Mouse (Mus musculus): Measurements from ENCODE around the gene Defa37.
"Not testable (repeated sequence)": the region's sequence is repeated elsewhere in the genome, so short reads cannot be mapped to it uniquely, and the experiment has no call there.

The Defa37 gene

DNA sequence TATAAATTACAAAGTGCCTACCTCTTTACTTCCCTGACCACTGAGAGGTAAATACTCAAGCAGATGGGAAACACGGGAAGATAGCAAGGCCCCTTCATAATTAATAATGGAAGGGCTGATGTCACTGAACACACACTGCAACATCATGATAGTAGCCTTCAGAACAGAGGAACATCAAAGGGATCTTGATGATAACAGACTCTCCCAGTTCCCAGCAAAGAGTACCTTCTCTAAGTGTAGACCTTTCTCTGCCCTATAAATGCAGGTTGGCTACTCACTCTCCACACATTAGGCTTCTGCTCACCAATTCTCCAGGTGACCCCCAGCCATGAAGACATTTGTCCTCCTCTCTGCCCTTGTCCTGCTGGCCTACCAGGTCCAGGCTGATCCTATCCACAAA, at the start of gene Defa37:
Defa37 (plus strand) TSS at position 301 of the 400 bp plus-strand sequence.
- ATAC-seq (ENCODE audit: insufficient number of reproducible peaks, low FRiP score, low TSS enrichment), result not testable (repeated sequence)

- not testable (repeated sequence) for ATAC-seq (ENCODE audit: insufficient number of reproducible peaks, low FRiP score, low TSS enrichment)
Observed at GRCm38 (mm10) chr8:21528732-21529131, 36.5 kb upstream of the Defa37 start, which contains the start of gene Defa32. Defa32 (plus strand) TSS chr8:21529032.

DNA sequence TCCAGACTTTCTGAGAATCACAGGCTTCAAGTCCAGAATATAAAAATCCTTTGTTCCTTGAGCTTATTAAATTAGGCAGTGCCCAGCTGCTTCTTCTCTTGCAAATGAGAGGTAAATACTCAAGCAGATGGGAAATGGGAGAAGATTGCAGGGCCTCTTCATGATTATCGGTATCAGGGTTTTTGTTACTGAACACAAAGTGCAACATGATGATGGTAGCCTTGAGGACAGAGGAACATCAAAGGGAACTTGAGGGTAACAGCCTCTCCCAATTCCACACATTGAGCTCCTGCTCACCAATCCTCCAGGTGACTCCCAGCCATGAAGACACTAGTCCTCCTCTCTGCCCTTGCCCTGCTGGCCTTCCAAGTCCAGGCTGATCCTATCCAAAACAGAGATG, 17.5 kb downstream of the Defa37 start, which contains the start of gene Defa28:
Defa28 (plus strand) TSS at position 301 of the 400 bp plus-strand sequence.
- ATAC-seq (ENCODE audit: insufficient number of reproducible peaks, low FRiP score, low TSS enrichment), result not testable (repeated sequence)

- ATAC-seq (ENCODE audit: insufficient number of reproducible peaks, low FRiP score, low TSS enrichment), result not testable (repeated sequence)
Observed at GRCm38 (mm10) chr8:21594408-21594807, 29.2 kb downstream of the Defa37 start, which contains the start of gene Gm7861. Gm7861 (minus strand) TSS chr8:21594508.
